Mouse (Mus musculus) layer of hippocampus, adult 9-11 months (tissue): ENCODE measurements at regions not wholly inside any gene's neighbourhood (a gene's known extent, or its start where the extent isn't known, plus 50 kb on each side); places are given as distances from the start of the nearest gene placed in this dataset.

Source experiments
- DNase-seq: peaks from one replicate; pipeline ENCODE4 v3.0.0; 2022

- DNase-seq = no peak
Observed at GRCm38 (mm10) chr3:136442099-136442498, 116.2 kb upstream of the Bank1 start.

- DNase-seq = no peak
Observed at GRCm38 (mm10) chr3:136439907-136440645, 114.2 kb upstream of the Bank1 start.

- DNase-seq = no peak
Observed at GRCm38 (mm10) chr3:136439350-136439749, 113.5 kb upstream of the Bank1 start.

- no peak for DNase-seq
Observed at GRCm38 (mm10) chr3:136434407-136434806, 108.5 kb upstream of the Bank1 start.

GRCm38 (mm10) chr3:136432072-136432471, 106.2 kb upstream of the Bank1 start:
- no peak for DNase-seq

GRCm38 (mm10) chr3:136427427-136427826, 101.6 kb upstream of the Bank1 start:
- DNase-seq = no peak

- DNase-seq = peak; percentile 21
Observed at GRCm38 (mm10) chr3:136426539-136427194, 100.8 kb upstream of the Bank1 start.

- no peak for DNase-seq
Observed at GRCm38 (mm10) chr3:136421969-136422614, 96.2 kb upstream of the Bank1 start.

GRCm38 (mm10) chr3:136405606-136406005, 79.7 kb upstream of the Bank1 start:
- peak; percentile 70 for DNase-seq

GRCm38 (mm10) chr3:136383282-136383681, 57.4 kb upstream of the Bank1 start:
- DNase-seq = peak; percentile 37

- no peak for DNase-seq
Observed at GRCm38 (mm10) chr3:136380644-136381043, 54.8 kb upstream of the Bank1 start.

- DNase-seq = peak; percentile 25
Observed at GRCm38 (mm10) chr3:136379741-136380398, 54.0 kb upstream of the Bank1 start.

- peak; percentile 14 for DNase-seq
Observed at GRCm38 (mm10) chr3:136376893-136377292, 51.0 kb upstream of the Bank1 start.
